Mouse (Mus musculus) thymus, adult 2 months (tissue): Measurements from ENCODE around the gene Pde6b.

Experiments
- CTCF ChIP-seq: fragments of 200-500 bp; IDR thresholded peaks from 2 replicates; pipeline ENCODE4 v1.5.1; 2012; ENCODE audit warnings: mild to moderate bottlenecking, control low read depth, low read length, moderate library complexity, borderline replicate concordance; ENCODE audit not compliant: control insufficient read depth, poor library complexity, insufficient read depth; ENCODE audit errors: extremely low read depth
- POLR2A ChIP-seq: fragments of 200-500 bp; IDR thresholded peaks from 2 replicates; pipeline ENCODE4 v1.6.1; 2012; ENCODE audit warnings: mild to moderate bottlenecking, low read length, control low read depth, moderate library complexity; ENCODE audit not compliant: control insufficient read depth, poor library complexity, insufficient read depth; ENCODE audit errors: extremely low read depth

DNA sequence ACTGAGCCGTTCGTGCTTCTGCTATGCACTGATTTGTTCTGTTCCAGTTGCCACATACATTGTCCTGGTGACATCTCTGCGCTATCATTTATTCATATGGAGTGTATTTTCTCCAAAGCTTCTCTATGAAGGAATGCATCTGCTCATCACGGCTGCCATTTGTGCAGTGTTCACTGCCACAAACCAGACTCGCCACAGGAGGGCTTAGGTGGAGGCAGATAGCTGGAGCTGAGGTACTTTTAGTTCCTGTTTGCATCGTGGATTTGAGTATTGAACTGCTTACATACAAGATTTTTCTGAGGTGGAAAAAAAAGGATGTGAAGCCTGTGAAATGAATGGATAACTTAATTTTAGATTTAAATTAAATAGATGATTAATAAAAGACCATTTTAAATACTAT, 40.3 kb upstream of the Pde6b start:
- TF ChIP-seq POLR2A: no peak
- TF ChIP-seq CTCF: no peak
